Mouse (Mus musculus): Measurements from ENCODE around the gene Ttc8. TPM values are rescaled to one million over a fixed set of nuclear protein-coding genes. Genes with fewer than 3 reads are reported as not detected.

Gene Ttc8
- 11.5 TPM for polyA plus RNA-seq (2014; fragmentation: Illumina TruSeq; extraction: RNeasy Lipid Tissue Mini Kit (QIAGEN cat#74804); ENCODE audit: low read depth, low replicate concordance)

DNA sequence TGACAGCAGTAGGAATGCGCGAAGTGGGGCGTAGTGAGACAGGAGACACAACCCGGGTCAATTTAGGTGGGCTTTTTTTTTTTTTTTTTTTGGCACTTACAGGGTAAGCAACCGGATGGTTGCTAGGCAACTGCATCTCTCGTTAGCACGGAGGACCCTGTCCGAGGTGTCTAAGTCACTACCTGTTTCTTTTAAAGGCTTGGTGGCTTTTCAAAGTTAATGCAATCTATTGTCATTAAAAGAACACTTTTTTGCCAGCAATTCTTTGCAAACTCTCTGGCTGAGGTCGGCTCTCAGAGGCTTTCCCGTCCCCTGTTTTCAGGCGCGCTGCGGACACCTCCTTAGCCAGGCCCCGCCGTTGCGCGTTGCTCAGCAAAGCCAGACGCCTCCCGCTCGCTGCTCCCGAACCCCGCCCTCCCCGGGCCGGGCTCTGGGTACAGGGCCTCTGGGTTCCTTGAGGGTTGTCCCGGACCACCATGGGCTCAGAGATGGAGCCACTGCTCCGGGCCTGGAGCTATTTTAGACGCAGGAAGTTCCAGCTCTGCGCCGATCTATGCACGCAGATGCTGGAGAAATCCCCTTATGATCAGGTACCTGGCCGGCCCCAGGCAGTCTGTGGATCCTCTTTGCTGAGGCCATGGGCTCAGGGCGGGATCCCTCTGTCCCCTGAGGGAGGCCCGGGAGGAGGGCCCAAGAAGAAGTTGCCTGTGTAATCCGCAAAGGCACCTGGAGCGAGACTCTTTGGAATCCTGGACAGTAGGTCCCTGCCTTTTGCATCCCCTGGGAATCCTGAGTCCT is at the start of gene Ttc8:
Gene Ttc8 (plus strand): TSS at position 381 of the 798 bp plus-strand sequence.

DNA sequence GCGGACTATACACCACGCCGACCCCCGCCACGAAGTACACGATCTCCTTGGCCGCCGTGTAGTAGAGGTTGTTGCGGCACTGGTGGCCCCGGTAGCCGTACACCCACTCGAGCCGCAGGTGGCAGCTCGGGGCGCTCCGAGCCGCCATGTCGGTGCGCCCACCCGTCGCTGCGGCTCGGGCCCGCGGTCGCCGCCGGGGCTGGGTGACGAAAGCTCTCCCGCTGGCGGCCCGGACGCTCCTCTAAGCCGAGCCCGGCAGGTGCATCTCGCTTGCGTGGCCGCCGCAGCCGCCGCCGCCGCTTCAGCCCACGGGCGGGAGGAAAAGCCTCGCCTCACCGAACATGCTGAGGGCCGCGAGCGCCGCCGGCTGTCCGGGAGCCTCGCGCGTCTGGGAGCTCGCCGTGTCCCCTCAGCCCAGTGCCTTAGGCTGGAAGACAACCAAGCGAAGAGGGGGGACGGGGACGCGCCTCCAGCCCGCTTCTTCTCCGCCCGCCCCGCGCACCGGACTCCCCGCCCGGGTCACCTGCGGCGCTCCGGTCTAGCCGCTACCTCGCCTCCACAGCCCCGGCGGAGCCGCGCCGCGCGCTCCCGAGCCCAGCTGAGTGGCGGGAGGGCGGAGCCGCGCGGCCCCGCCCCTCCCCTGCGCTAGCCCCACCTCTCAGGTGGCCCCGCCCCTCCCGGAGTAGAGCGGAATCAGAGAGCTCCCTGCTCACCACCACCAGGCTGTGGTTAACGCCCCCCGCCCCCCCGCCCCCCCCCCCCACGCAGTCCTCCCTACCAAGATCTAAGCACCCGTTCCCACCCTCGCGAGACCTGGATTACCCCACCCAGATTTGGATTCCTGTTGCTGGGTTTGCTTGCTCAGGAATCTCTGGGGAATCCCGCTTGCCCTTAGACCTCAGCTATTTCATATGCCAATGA is 19.2 kb upstream of the Ttc8 start, which contains the start of gene Eml5:
Gene Eml5 (minus strand): TSS at position 604 of the 921 bp plus-strand sequence.

Other genes with a start within 250 kb of the Ttc8 start
- 15.8 TPM for gene Ptpn21, start 183.2 kb upstream of the Ttc8 start, polyA plus RNA-seq (2014; fragmentation: Illumina TruSeq; extraction: RNeasy Lipid Tissue Mini Kit (QIAGEN cat#74804); ENCODE audit: low read depth, low replicate concordance)
- gene Zc3h14, start 173.6 kb upstream of the Ttc8 start, polyA plus RNA-seq (2014; fragmentation: Illumina TruSeq; extraction: RNeasy Lipid Tissue Mini Kit (QIAGEN cat#74804); ENCODE audit: low read depth, low replicate concordance) = 188 TPM
- gene Eml5, start 19.1 kb upstream of the Ttc8 start, polyA plus RNA-seq (2014; fragmentation: Illumina TruSeq; extraction: RNeasy Lipid Tissue Mini Kit (QIAGEN cat#74804); ENCODE audit: low read depth, low replicate concordance) = 11.3 TPM

All from sigmoid colon, adult 10 weeks (tissue).